Mouse (Mus musculus): Measurements from ENCODE around the gene Smarcc2.
"Not testable (repeated sequence)": the region's sequence is repeated elsewhere in the genome, so short reads cannot be mapped to it uniquely, and the experiment has no call there.

Smarcc2 gene

DNA sequence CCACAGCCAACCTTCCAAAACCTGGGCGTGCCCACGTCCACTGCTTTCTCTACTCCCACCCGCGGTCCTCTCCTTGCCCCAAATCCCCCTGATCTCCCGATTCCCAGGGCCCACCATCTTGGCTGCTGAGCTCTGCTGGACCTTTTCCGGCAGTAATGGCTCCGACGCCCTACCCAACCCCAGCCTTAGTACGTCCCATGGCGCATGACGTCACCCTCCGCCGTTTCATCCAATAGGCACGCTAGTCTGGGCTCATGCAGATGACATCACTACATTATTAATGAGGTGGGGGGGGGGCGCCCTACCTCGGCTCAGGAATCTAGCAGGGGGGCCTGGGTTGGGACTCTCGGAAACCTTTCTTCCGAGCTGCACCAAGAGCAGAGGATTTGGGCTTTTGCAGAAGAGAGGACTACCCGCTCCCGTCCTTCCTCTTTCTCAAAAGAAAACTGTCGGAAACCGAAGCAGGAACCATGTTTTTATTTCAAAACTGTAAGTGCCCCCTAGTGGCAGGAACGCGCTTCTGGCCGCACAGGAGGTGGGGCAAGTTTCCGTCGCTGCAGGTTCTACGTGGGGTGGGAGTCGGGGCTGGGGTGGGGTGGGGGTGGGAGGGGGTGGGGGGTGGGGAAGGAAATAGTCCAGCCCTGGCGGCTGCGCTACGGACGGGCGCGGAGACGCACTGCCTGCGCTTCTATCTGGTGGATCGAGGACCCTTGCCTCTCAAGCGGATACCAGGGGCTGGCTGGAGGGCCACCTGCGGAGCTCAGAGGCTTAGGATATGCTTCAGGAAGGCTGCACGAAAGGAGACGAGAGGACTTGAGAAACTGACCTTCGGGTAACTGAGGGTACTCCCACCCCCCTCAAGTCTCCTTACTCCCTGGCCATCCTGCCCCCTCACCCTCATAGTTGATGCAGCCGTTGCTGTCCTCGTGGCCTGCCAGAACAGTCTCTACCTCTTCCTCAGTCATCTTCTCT is 34.9 kb downstream of the Smarcc2 start, which contains the start of gene Myl6:
TSS of gene Myl6 (minus strand) at position 451 of the 972 bp plus-strand sequence.
- DNase-seq (ENCODE audit: low spot score): peak; percentile 99

DNA sequence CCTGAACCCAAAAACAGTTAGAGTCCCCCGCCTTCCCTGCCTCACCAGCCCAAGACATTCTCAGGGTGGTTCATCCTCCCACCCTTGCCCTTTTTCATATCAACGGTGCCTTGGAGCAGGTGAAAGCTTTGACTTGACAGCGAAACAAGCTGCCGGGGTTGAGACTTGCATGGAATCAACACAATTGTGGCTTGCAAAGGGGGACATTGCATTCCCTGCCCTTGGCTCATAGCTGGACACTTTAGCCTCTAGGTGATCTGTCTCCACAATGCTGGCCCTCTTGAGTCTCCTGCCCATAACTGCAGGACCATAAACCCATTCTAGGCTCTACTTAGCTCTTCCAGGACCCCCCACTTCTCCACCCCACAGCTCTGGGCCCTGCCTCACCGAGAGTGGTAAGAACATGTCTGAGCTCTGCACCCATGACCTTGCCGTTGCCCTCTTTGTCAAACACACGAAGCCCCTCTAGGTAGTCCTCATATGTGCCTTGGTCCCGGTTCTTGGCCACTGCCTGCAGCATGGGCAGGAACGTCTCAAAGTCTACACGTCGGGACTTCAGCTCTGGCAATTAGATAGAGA is 35.7 kb downstream of the Smarcc2 start:
- DNase-seq (ENCODE audit: low spot score): no peak

DNA sequence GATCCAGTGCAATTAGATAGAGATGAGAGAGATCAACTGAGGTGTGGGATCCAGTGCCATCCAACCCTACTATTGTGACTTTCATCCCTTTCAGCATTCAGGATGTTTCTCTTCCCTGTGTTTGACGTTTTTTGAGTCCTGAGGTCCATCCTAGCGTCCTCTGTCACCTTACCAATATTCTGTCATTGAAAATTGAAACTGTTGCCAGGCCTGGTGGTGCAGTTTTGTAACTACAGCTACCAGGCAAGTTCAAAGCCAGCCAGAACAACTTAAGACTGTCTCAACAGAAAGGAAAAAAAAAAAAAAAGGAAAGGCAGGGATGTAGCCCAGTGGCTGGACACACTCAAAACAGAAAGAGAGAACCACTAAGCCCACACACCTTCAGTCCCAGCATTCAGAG is 36.2 kb downstream of the Smarcc2 start:
- DNase-seq (ENCODE audit: low spot score): no peak

DNA sequence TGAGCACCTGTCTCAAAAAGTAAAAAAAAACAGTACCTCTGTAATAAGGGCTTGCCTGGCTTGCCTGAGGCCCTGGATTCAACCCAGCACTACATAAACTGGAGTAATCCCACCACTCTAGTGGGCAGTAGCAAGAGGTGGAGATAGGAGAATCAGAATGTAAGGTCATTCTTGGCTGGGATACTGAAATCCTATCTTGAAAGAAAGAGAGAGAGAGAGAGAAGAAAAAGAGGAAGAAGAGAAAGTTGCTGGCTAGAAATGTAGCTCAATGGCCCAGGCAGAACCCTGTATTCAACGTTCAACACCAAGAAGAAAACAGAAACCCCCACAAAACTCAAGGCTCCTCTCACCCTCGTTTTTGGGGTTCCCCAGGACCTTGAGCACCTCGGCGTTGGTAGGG is 36.9 kb downstream of the Smarcc2 start:
- no peak for DNase-seq (ENCODE audit: low spot score)

DNA sequence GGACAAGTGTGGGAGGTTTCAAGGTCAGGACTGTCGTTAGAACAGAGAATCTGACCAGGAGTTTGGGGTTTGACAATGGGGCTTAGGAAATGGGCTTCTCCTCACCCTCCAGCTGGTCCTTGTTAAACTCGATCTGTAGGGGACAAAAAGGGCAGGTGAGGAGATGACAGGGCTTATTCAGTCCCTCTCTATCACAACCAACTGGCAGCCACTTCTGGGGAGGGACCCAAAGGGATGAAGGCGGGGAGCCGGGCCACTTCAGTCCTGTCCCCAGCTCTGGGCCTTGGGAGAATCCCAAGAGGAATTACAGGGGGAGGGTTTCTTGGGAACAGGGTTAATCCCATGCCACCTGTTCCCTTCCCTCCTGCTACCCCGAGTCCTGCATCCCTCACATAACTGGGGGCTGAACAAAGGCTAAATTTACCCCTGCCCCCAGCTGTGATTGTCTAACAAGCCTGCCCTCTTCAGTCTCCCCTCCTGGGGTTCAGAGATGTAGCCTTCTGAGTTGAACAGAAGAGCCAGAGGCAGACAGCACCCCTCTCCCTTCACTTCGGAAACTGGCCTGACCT is 37.5 kb downstream of the Smarcc2 start:
- DNase-seq (ENCODE audit: low spot score): no peak

DNA sequence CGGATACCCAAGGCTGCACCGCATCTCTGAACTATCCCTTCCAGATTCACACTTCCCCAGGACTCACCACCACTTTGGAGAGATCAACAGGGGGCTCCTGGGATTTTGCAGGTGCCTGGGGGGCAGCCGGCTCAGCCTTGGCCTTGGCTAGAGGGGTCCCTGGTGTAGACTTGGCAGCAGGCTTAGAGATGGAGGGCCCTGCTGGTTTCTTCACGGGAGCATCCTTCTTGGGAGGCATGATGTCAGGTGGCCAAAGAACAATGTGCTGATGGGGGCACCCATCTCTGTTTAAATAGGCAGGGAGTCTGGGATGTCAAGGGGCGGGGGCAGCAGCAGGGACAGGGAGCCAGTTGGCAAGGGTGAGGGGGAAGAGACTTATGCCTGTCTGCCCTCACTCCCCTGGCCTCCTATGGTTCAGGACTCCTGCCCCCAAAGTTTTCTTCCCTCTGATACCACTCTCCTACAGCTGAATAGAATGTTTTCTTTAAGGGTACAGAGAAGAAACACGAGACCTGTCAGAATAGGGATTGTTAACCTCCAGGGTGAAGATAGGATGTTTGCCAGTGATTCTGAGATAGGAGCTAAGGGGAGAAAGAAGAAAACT is 38.2 kb downstream of the Smarcc2 start:
- DNase-seq (ENCODE audit: low spot score): no peak

DNA sequence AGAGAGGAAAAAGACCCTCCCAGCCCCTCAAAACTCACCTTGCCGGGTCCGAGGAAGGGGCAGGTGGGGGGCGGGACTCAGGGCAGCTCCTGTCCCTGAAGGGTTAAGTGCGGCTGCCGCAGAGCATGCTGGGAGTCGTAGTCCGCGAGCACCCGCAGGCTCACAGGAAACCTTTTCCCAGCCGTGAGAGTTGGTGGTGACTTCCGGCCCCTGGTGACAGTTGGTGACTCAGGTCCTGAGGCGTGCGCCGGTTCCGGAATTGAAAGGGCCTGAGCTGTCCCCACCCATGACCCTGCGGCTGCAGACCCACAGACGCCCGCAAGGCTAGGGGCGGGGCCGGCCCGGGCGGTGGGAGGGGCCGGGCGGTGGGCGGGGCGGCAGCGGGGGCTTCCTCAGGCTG is 39.5 kb downstream of the Smarcc2 start, which contains the start of gene Myl6b:
TSS of gene Myl6b (minus strand) at position 96 of the 400 bp plus-strand sequence.
- peak; percentile 96 for DNase-seq (ENCODE audit: low spot score)

DNA sequence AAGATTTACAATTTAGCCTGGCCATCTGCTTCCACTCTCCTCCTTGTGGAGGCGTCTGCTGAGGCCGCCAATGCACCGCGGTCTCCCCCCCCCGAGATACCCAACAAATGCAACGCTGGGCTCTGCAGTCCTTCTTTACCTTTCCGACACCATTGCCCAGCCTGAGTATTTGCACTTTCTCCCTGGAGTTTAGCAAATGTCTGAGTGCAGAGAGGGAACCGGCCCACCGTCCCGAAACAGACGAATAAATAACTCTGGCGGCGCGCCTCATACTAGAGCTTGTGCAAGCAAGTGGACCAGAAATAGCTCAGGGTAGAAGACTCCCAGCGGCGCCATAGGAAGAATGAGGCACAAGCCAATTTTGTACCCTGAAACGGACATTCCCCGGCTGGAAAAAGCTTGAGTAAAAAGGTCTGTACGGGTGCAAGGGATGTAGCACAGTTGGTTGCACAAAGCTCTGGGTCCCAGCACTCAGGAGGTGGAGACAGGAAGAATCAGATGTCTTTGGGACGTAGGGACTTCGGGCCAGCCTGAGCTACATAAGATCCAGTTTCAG is 40.1 kb downstream of the Smarcc2 start:
- DNase-seq (ENCODE audit: low spot score): peak; percentile 67

DNA sequence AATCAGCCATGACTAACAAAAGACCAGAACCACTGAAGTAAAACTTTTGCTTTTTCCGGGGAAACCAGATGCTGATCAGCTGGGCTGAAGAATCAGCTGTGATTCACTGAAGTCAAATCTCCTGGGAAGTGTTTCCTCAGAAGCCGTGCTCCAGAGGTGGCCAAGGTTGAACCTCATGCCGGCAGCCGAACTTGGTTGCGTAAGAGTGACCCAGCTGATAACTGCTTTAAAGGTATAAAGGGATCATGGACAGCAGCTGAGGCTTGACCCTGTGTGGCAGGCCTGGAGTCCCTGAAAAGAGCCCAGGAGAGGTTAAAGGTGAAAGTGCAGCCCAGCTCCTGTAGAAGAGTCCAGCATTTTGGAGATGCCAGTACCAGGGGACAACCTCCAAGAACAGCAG is 43.3 kb downstream of the Smarcc2 start:
- no peak for DNase-seq (ENCODE audit: low spot score)

DNA sequence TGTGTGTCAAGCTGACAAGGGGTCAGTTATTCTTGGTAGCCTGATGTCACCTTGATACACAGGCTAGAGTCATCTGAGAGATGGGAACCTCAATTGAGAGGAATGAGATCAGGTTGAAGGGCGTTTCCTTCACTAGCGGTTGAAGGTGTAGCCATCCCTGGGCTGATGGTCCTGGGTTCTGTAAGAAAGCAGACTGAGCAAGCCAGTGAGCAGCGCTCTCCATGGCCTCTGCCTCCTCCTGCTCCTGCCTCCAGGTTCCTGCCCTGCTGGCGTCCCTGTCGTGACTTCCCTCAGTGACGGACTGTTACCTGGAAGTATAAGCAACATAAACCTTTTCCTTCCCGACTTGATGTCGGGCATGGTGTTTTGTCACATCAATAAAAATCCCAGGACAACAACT is 44.5 kb downstream of the Smarcc2 start:
- DNase-seq (ENCODE audit: low spot score): no peak

DNA sequence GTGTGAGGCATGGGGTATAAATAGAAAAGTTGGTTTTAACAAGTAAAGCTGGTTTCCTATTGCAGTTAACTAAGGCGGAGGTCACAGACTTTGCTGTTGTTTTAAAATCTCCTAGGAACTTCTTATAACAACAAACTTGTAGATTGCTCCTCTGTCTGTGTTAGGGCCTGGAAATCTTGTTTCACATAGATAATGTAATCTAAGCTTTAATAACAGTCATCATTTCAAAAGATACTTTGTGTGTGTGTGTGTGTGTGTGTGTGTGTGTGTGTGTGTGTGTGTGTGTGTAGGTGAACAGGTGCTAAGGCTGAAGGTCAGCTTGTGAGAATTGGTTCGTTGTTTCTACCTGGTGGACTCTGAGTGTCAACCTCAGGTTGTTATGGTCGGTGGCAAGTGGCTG is 45.0 kb downstream of the Smarcc2 start:
- no peak for DNase-seq (ENCODE audit: low spot score)

DNA sequence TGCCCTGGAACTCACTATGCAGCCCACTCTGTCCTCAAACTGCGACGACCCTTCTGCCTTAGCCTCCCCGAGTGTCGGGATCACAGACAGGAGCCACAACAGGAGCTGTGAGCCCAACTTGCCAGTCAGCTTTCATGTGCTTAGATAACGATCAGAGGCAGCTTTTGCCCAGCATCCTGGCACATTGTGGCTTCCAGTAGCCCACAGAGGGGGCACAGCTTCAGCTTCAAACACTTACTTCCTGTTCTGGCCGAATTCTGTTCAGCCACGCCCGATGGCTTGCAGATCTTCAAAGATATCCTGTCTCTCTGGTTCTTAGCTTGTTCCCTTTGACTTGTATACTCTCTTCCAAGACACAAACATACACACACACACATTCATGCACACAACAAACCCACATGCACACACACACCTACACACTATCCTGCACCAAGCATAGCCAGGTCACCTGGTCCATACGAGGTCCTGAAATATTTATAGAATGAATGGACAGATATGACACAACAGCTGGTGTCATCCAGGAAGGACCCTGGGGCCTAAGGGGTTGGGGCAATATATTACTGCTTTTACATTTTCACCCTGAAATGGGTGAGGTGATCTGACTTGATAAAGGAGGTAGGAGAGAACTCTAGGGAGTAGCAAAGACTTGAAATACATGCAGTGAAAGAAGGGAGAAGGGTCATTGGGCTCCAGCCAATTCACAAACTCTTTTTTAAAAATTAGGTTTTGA is 45.8 kb downstream of the Smarcc2 start:
- DNase-seq (ENCODE audit: low spot score): no peak

DNA sequence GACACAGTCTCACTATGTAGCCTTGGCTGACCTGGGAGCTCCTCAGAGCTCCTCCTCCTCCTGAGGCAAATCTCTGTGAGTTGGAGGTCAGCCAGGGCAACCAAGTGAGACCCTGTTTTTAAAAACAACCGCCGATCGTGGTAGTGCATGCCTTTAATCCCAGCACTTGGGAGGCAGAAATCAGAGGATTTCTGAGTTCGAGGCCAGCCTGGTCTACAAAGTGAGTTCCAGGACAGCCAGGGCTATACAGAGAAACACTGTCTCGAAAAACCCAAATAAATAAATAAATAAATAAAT is 46.3 kb downstream of the Smarcc2 start:
- not testable (repeated sequence) for DNase-seq (ENCODE audit: low spot score)

DNA sequence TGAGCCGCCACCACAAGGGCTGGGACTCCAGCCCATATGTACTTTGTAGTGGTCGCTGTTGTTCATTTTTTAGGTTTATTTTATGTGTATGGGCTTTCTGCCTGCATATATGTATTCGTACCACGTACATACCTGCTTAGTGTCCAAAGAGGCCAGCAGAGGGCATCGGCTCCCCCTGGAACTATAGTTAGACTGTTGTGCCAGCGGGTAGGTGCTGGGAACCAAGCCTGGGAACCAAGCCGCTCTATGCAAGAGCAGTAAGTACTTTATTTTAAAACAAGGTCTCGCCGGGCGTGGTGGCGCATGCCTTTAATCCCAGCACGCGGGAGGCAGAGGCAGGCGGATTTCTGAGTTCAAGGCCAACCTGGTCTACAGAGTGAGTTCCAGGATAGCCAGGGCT is 46.9 kb downstream of the Smarcc2 start:
- no peak for DNase-seq (ENCODE audit: low spot score)

DNA sequence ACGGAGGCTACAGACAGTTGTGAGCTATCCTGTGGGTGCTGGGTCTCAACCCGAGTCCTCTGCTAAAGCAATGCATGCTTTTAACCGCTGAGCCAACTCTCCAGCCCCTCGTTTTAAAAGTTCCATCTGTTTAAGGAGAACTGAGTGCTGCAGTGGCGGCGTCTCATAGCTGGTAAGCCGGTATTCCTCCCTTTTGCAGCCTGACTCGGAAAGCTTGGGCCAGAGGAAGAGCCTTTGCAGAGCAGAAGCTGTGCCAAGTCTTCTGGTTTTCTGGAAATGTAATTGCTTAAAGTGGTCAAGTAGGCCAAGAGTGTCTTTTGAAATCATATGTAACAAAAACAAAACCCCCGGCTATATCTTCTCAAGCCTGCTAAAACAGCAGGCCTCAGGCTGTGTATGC is 49.2 kb downstream of the Smarcc2 start:
- no peak for DNase-seq (ENCODE audit: low spot score)

DNA sequence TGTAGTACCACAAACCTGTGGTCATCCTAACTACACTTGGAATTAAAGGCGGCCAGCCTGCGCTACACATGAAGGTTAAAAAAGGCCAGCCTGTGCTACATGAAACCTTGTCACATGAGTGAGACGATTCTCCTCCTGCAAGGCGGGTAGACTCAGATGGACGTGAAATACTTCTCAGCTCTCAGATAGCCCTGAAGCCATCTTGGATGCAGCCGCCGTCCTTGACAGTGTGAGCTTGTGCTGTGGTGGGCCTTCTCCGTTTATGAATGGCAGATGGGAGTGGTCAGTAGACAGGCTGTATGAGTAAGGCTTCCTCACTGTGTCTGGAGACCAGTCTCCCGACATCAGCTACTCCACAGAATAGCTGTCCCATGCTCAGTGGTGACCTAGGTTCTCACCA is 50.2 kb downstream of the Smarcc2 start:
- no peak for DNase-seq (ENCODE audit: low spot score)

DNA sequence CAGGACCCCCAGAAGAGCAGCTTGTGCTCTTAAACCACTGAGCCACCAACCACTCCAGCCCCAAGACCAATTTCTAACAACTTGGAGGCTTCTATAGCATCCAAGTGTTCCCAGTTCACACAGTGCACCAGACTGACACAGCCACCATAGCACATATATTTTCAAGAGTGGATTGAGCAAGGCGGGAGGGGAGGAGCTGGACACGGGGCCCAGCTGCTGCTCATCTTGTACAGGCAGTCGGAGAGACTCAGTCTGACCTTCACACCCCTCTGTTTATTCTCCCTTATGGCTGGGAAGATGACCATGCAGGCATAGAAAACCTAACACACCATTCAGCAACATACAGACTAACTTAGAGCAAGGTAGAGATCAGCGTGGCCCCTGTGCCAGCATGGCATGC is 50.8 kb downstream of the Smarcc2 start:
- DNase-seq (ENCODE audit: low spot score): no peak

DNA sequence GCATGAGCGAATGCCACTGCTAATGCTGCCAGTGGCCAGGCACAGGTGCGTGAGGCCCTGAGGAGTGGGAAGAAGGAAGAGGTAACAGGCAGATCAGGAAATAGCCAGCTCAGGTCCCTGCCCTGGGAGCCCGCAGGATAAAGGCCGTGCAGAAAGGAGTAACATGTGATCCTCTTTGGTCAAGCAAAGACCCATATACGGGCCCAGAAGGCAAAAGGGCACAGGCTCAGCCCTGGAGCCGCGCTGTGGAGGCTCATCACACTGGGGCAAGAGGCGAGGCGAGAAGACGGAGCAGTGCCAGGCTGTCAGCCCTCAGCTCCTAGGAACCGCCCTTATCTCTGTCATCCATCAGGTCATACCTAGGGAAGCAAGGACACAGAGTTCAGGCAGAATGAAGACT is 51.3 kb downstream of the Smarcc2 start:
- no peak for DNase-seq (ENCODE audit: low spot score)

DNA sequence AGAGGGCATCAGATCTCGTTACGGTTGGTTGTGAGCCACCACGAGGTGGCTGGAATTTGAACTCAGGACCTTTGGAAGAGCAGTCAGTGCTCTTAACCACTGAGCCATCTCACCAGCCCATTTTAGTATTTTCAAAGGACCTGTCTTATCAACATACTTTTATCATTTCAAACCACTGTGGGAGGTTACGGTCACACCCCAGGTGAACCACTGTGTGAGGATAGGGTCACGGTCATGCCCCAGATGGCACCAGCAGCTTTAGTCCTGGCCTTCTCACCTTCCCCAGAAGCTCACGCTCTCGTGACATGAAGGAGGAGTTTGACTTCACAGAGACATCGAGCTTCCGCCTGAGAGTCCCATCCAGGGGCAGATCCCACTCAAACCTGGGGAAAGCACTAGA is 52.1 kb downstream of the Smarcc2 start:
- DNase-seq (ENCODE audit: low spot score): no peak

DNA sequence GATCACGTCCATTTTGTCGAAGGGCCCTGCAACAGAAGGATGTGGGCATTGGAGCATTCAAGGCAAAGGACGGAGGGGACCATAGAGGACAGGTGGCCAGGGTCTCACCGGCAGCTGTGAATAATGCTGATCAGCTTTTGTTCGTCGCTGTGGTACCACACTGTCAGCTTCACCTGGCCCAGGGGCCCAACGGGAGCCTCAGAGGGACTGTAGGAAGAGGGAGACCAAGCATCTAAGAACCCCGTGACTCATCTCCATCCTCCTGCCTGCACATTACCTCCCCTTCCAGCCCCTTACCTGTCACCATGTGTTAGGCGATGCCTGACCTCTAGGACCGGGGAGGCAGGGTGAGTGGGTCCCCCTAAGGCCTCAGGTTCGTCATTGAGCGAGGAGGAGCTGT is 52.7 kb downstream of the Smarcc2 start:
- DNase-seq (ENCODE audit: low spot score): no peak

DNA sequence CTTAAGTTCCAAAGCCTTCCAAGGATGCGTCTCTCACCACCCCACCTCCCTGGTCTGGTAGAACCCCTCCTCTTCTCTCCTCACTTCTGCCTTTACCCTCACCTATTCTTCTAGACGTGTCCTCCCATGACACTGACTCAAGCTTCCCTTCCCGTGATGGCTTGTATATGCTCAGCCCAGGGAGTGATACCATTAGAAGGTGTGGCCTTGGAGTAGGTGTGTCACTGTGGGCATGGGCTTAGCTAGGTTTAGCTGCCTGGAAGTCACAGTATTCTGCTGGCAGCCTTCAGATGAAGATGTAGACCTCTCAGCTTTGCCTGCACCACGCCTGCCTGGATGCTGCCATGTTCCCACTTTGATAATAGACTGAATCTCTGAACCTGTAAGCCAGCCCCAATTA is 56.0 kb downstream of the Smarcc2 start:
- no peak for DNase-seq (ENCODE audit: low spot score)

DNA sequence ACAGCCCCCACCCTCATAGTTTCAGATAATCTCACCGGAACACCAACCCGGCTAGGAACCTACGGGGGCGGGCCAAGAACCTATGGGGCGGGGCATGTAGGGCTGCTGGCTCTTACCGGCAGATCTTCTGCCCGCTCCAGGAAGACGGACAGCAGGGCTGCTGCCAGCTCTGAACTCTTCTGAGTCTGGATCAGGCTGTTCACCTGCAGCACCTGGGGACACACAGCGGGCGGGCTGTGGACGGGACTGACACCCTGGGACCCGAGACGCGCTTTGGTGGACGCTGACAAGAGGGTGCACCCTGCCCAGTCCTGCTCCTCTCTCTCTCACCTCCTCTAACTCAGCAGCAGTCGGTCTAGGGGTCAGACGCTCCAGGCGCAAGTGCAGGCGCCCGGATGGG is 57.0 kb downstream of the Smarcc2 start:
- no peak for DNase-seq (ENCODE audit: low spot score)

Measured in layer of hippocampus, adult 11-12 months (tissue).